Mouse (Mus musculus) spleen, postnatal 14 days (tissue): Measurements from ENCODE around the gene Iqce.

Experiments
- DNase-seq, 2 experiments: peaks; one replicate each; pipeline ENCODE4 v3.0.0; 2021 to 2022; ENCODE audit warnings: low spot score in 2 of 2

Iqce gene

DNA sequence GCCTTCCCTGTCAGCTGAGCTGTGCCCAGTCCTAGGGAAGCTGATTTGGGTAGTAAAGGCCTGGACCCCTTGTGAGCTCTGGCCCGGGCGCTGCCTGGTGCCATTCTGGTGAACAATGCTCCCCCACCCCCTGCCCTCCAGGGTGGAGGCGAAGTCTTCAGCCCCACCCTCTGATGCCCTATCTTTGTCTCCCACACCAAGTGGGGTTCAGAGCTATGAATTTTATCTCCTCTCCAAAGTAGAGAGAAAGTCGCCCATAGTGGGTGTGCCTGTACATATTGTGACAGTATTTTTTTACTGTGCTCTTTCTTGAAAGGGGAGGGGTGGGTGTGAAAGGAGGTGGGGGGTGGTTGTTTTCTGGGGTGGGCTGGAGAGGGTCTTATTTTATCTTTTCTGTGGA, 87.3 kb downstream of the Iqce start:
- DNase-seq = no peak

DNA sequence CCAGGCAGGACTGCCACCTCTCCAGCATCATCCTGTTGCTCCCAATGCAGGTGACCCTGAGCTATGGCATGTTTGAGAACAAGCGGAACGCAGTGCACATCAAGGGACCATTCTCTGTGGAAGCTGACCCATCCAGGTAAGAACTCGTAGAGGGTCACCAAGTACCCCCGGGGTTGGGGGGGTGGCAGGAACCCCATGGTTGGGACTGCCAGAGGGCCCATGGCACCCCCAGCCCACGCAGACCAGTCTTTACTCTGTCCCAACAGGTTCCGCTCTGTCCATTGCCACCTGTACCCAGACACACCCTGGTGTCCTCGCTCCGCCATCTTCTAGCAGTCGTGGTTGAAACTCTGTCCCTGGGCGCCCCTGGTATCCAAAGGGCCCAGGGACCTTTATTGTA, 88.0 kb downstream of the Iqce start:
- DNase-seq = no peak

DNA sequence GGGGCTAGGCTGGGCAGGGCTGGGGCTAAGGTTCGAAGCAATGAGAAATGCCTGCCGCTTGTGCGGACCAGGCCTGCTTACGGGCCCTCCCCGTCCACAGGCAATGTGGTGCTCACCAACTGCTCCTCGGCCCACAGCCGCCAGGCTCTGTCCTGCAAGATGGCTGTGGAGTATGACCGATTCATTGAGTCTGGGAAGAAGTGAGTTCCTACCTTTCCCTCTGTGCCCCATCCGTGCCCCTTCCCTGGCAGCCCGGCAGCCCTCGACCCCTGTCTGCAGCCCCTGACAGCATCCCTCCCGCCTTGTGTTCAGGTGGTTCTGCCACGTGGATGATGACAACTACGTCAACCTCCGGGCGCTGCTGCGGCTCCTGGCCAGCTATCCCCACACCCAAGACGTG, 90.0 kb downstream of the Iqce start:
- DNase-seq = no peak
